Mouse (Mus musculus) B cell, adult 67 days (primary cell): Measurements from ENCODE around the gene Serf1. TPM values are rescaled to one million over a fixed set of nuclear protein-coding genes. Genes with fewer than 3 reads are reported as not detected.

Source experiments
- total RNA-seq, 2 experiments: library from RNA; stranded (reverse); gene quantifications; 4 replicates each; pipeline ENCODE4 v1.2.4; 2023

Gene Serf1
- total RNA-seq, result 1 to 10 TPM; 1.7 to 5.3 TPM

DNA sequence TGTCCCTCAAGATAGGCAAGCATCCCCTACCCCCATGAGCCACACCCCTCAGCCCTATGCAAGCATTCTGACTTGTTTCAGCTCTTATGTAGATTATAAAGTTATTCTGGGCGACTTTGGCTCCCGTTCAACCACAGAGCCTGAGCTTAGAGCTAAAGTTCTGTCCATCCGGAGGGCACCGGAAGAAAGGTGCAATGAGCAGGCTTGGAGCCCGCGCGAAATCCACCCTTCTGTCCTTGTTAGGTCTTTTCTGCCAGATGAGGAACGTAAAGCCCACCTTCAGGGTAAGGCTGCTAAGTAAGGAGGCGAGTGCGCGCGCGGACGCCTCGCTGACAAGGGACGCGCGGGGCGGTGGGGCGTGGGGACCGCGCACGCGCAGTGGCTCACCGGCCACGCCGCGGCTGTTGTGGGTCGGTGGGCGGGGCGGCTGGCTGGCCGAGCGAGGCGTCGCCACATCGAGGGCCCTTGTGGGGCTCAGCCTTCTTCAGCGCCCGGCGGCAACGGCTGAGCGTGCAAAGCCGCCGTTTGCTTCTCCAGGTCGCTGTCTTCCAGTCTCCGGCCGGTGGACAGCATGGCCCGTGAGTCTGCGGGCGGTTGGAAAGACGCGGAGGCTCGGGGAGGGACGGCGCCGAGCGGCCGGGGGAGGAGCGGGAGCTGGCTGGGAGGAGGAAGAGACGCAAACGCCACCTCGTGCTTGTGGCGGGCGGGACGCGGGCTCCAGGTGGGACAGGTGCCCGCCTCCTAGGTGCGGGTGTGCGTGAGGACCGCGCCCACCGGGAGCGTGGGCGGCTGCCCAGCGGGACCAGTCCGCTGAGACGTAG is at the start of gene Serf1:
Gene Serf1 (plus strand): TSS at position 361 of the 821 bp plus-strand sequence.

DNA sequence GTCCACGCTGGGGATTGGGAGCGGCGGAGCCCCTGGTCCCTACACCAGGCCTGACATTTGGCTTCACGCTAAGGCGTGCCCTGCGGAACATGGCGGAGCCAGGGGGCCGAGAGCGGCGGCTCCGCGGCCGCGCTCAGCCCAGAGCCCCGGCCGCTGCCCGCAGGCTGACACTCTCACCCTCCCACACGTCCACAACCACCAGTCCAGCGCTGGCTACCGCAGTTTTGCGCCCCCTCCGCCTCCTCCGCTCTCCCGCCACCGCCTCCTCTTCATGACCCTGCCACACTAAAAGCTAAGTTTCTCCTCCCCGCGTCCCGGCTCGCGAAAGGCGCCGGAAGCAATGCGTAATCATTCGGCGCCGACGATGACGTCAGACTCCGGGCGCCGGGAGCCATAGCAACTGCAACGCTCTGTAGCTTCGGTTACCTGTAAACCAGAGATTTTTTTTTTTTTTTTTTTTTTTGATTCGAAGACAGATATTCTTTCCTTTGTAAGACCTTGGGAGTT is 4.0 kb upstream of the Serf1 start, which contains the start of gene Bdp1:
Gene Bdp1 (minus strand): TSS at position 323 of the 507 bp plus-strand sequence.

DNA sequence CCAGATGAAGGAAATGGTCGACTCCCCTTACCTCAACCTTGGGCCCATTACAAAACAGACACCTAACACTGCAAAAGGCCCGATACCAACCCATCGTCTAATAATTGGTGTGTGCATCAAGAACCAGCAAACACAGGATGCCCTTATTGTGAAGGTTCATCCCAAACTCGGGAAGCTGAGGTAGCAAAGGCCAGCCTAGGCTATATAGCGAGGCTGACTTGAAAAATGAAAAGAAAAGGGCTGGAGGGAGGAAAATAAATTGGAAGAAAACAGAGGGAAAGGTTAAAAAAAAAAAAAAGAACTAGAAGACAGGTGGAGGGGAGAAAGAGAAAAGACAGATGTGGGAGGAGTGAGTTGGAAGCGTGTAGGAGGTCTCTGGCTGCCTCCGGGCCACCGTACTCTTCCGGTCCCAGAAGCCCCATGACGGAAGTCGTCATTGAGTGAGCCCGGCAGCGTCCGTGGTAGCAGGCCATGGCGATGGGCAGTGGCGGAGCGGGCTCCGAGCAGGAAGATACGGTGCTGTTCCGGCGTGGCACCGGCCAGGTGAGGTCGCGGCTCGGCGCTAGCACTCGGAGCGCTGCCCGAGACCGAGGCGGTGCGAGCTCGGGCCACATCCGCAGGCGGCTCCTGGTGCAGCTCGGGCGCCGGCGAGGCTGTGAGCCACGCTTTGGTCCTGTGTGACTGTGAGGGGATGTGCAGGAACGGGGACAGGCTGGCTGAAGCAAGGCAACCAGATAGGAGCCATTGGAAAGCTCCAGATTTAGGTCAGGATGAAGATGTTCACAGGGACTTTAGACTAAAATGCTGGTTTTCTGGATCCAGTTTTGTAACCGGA is 16.8 kb downstream of the Serf1 start, which contains the start of gene Smn1:
Gene Smn1 (plus strand): TSS at position 430 of the 835 bp plus-strand sequence.

Other genes with a start within 250 kb of the Serf1 start
- gene Cartpt, start 206.9 kb upstream of the Serf1 start, total RNA-seq, result not detected
- 10 to 100 TPM; 15.3 to 21.3 TPM for gene Mccc2, start 92.4 kb upstream of the Serf1 start, total RNA-seq
- 10 to 100 TPM; 93.8 to 94.1 TPM for gene Bdp1, start 3.9 kb upstream of the Serf1 start, total RNA-seq
- 10 to 100 TPM; 72.5 to 86.6 TPM for gene Smn1, start 16.8 kb downstream of the Serf1 start, total RNA-seq
- gene Naip2, start 94.1 kb downstream of the Serf1 start, total RNA-seq, result 1 to 10 TPM; 3.4 to 4.4 TPM
- gene Naip5, start 138.3 kb downstream of the Serf1 start, total RNA-seq, result 1 to 10 TPM; 5.1 to 6.5 TPM
- 1 to 10 TPM; 2.7 to 3.8 TPM for gene Naip6, start 209.7 kb downstream of the Serf1 start, total RNA-seq